Mouse (Mus musculus) adrenal gland, postnatal 14 days (tissue): ENCODE measurements around the gene Gm20403. TPM values are rescaled to one million over a fixed set of nuclear protein-coding genes. Genes with fewer than 3 reads are reported as not detected.
A peak's percentile ranks its signal among the peaks of the same experiment; 100 is the strongest.
"Not testable (repeated sequence)": the region's sequence is repeated elsewhere in the genome, so short reads cannot be mapped to it uniquely, and the experiment has no call there.

ENCODE experiments used
- DNase-seq: peaks from one replicate; pipeline ENCODE4 v3.0.0; 2021; ENCODE audit warnings: mixed read lengths
- long read RNA-seq, 2 experiments: library from polyadenylated mRNA; stranded (forward); transcript quantifications; one replicate each; pipeline ENCODE4 v2.0.0; 2021
- total RNA-seq: library from RNA; stranded (reverse); gene quantifications from 2 replicates; pipeline ENCODE4 v1.2.3, GENCODE M21; 2021

Gene Gm20403
- not detected in 2 replicates for total RNA-seq
- long read RNA-seq, experiment 1, result 0 reads
- long read RNA-seq, experiment 2, result 0 reads

- peak; percentile 79 for DNase-seq
Observed at GRCm38 (mm10) chr12:54986052-54986717, at the start of gene Gm20403. Gene Gm20403, minus strand, starts transcription at chr12:54986529.

GRCm38 (mm10) chr12:55027088-55027487 lies 40.8 kb upstream of the Gm20403 start:
- no peak for DNase-seq

GRCm38 (mm10) chr12:55023284-55023683 lies 37.0 kb upstream of the Gm20403 start:
- DNase-seq, result no peak

- no peak for DNase-seq
Observed at GRCm38 (mm10) chr12:55019421-55019877, 33.1 kb upstream of the Gm20403 start.

GRCm38 (mm10) chr12:55017119-55017721 lies 30.9 kb upstream of the Gm20403 start:
- no peak for DNase-seq

- no peak for DNase-seq
Observed at GRCm38 (mm10) chr12:55016339-55017118, 30.2 kb upstream of the Gm20403 start.

- DNase-seq, result no peak
Observed at GRCm38 (mm10) chr12:55015428-55015827, 29.1 kb upstream of the Gm20403 start.

GRCm38 (mm10) chr12:55013626-55014398 lies 27.5 kb upstream of the Gm20403 start, which contains the start of gene Baz1a:
Gene Baz1a, minus strand, starts transcription at chr12:55014348.
- DNase-seq, result no peak

GRCm38 (mm10) chr12:55013031-55013430 lies 26.7 kb upstream of the Gm20403 start:
- no peak for DNase-seq

GRCm38 (mm10) chr12:55007361-55008008 lies 21.2 kb upstream of the Gm20403 start:
- DNase-seq, result no peak

GRCm38 (mm10) chr12:55006071-55006470 lies 19.7 kb upstream of the Gm20403 start:
- DNase-seq, result no peak

GRCm38 (mm10) chr12:55004396-55004795 lies 18.1 kb upstream of the Gm20403 start:
- DNase-seq, result no peak

- DNase-seq, result no peak
Observed at GRCm38 (mm10) chr12:55003843-55004242, 17.5 kb upstream of the Gm20403 start.

- DNase-seq, result not testable (repeated sequence)
Observed at GRCm38 (mm10) chr12:55002532-55002931, 16.2 kb upstream of the Gm20403 start.

GRCm38 (mm10) chr12:54999016-54999690 lies 12.8 kb upstream of the Gm20403 start:
- DNase-seq, result peak; percentile 46

- no peak for DNase-seq
Observed at GRCm38 (mm10) chr12:54998411-54998810, 12.1 kb upstream of the Gm20403 start.

- no peak for DNase-seq
Observed at GRCm38 (mm10) chr12:54996979-54997474, 10.7 kb upstream of the Gm20403 start.

- DNase-seq, result no peak
Observed at GRCm38 (mm10) chr12:54995965-54996364, 9.6 kb upstream of the Gm20403 start.

- no peak for DNase-seq
Observed at GRCm38 (mm10) chr12:54994418-54994817, 8.1 kb upstream of the Gm20403 start.

- no peak for DNase-seq
Observed at GRCm38 (mm10) chr12:54994068-54994386, 7.7 kb upstream of the Gm20403 start.
